In genomic region chrX:48344643-48345384, GRCm38 (mm10) we compare ENCODE assay signal across 8 mouse cellular contexts. TPM values are rescaled to one million over a fixed set of nuclear protein-coding genes. Genes with fewer than 3 reads are reported as not detected.
A peak's percentile ranks its signal among the peaks of the same experiment; 100 is the strongest.
DNase-seq lines count a peak whose midpoint lies in the region; ATAC-seq lines count a peak whose summit lies in the region.

No protein-coding gene starts in this region.

- peak overlapping the region; percentile 60 for H3K4me2 ChIP-seq in forebrain, embryonic 11.5 days (ENCODE audit: low read depth, low read length, severe bottlenecking)
- H3K4me2 ChIP-seq in hindbrain, embryonic 15.5 days: peak overlapping the region; percentile 72
- peak overlapping the region; percentile 93 for H3K4me2 ChIP-seq in liver, embryonic 12.5 days
- H3K4me2 ChIP-seq in neural tube, embryonic 15.5 days: peak overlapping the region; percentile 74

- H3K36me3 ChIP-seq in forebrain, embryonic 11.5 days (ENCODE audit: control insufficient read depth, insufficient read depth, low read length): no peaks in the 10 kb centered on the region
- no peaks in the 10 kb centered on the region for H3K36me3 ChIP-seq in hindbrain, embryonic 15.5 days
- H3K36me3 ChIP-seq in liver, embryonic 12.5 days: no peaks in the 10 kb centered on the region
- H3K36me3 ChIP-seq in neural tube, embryonic 15.5 days: no peaks in the 10 kb centered on the region

- ATAC-seq in forebrain, embryonic 11.5 days (replicated peaks; ENCODE audit: low FRiP score): no peak
- no peak for ATAC-seq in hindbrain, embryonic 15.5 days (ENCODE audit: low FRiP score, low read depth)
- no peak for ATAC-seq in liver, embryonic 12.5 days
- no peak for ATAC-seq in neural tube, embryonic 15.5 days (ENCODE audit: low FRiP score)

- H3K9ac ChIP-seq in forebrain, embryonic 11.5 days (ENCODE audit: low read length): peak overlapping the region; percentile 66
- H3K9ac ChIP-seq in hindbrain, embryonic 15.5 days: peak overlapping the region; percentile 63
- H3K9ac ChIP-seq in liver, embryonic 12.5 days: peak overlapping the region; percentile 77
- H3K9ac ChIP-seq in neural tube, embryonic 15.5 days (replicated peaks): peak overlapping the region; percentile 66

- H3K4me1 ChIP-seq in forebrain, embryonic 11.5 days (replicated peaks; ENCODE audit: control insufficient read depth, insufficient read depth, low read length): 0 out of 2 replicates have a peak, but pooled peaks cover 2% of the 10 kb centered on the region
- H3K4me1 ChIP-seq in hindbrain, embryonic 15.5 days (replicated peaks): peaks cover 18% of the 10 kb centered on the region
- H3K4me1 ChIP-seq in liver, embryonic 12.5 days: peaks cover 22% of the 10 kb centered on the region
- H3K4me1 ChIP-seq in neural tube, embryonic 15.5 days: peaks cover 9% of the 10 kb centered on the region; the same call in 1 of the 2 replicates

- DNase-seq in layer of hippocampus, postnatal 10 days (ENCODE audit: low spot score in 2 of 2): peak; percentile 20 to 38
- no peak for DNase-seq in layer of hippocampus, adult 18-20 months (ENCODE audit: low spot score in 2 of 2)
- peak; percentile 30 for DNase-seq in adrenal gland, postnatal 14 days
- DNase-seq in forebrain, embryonic 11.5 days (ENCODE audit: low spot score): peak; percentile 68
- DNase-seq in natural killer cell, adult 2 months (ENCODE audit: low spot score in 2 of 2): no peak

- peak overlapping the region; percentile 51 for H3K4me3 ChIP-seq in forebrain, embryonic 11.5 days (ENCODE audit: low read depth, low read length)
- peak overlapping the region; percentile 61 for H3K4me3 ChIP-seq in hindbrain, embryonic 15.5 days
- H3K4me3 ChIP-seq in liver, embryonic 12.5 days: peak overlapping the region; percentile 69
- peak overlapping the region; percentile 55 for H3K4me3 ChIP-seq in neural tube, embryonic 15.5 days (replicated peaks)

- H3K9me3 ChIP-seq in forebrain, embryonic 11.5 days (ENCODE audit: control insufficient read depth, low read length): no peaks in the 10 kb centered on the region
- H3K9me3 ChIP-seq in hindbrain, embryonic 15.5 days: no peaks in the 10 kb centered on the region
- no peaks in the 10 kb centered on the region for H3K9me3 ChIP-seq in liver, embryonic 12.5 days (replicated peaks)
- no peaks in the 10 kb centered on the region for H3K9me3 ChIP-seq in neural tube, embryonic 15.5 days (replicated peaks)

- 8% methylated on average over 20 of the region's 61 CpGs for WGBS in forebrain, embryonic 11.5 days
- 29% methylated on average over 12 of the region's 61 CpGs for WGBS in hindbrain, embryonic 15.5 days
- 3% methylated on average over 33 of the region's 61 CpGs for WGBS in liver, embryonic 12.5 days (ENCODE audit: insufficient replicate concordance)
- 10% methylated on average over 24 of the region's 61 CpGs for WGBS in neural tube, embryonic 15.5 days

- no peak overlapping the region for H3K27ac ChIP-seq in forebrain, embryonic 11.5 days (ENCODE audit: low read depth, low read length)
- peak overlapping the region; percentile 83 for H3K27ac ChIP-seq in hindbrain, embryonic 15.5 days (replicated peaks)
- H3K27ac ChIP-seq in liver, embryonic 12.5 days: peak overlapping the region; percentile 87; the same call in 1 of the 2 replicates
- peak overlapping the region; percentile 80 for H3K27ac ChIP-seq in neural tube, embryonic 15.5 days (replicated peaks)

- no peaks in the 10 kb centered on the region for H3K27me3 ChIP-seq in forebrain, embryonic 11.5 days (ENCODE audit: control insufficient read depth, insufficient read depth, low read length)
- H3K27me3 ChIP-seq in hindbrain, embryonic 15.5 days: no peaks in the 10 kb centered on the region
- peaks cover 57% of the 10 kb centered on the region for H3K27me3 ChIP-seq in liver, embryonic 12.5 days (replicated peaks)
- H3K27me3 ChIP-seq in neural tube, embryonic 15.5 days (replicated peaks): no peaks in the 10 kb centered on the region

RNA-seq across cellular contexts. Expression of gene Bcorl1, which starts 3.7 kb away (rescaled TPM):
- total RNA-seq in layer of hippocampus, postnatal 10 days (2021): 10 to 100 TPM; 17.6 to 19.6 TPM
- 10 to 100 TPM; 19.7 to 23.4 TPM for total RNA-seq in layer of hippocampus, adult 18-20 months (2021)
- 9.8 and 10.1 TPM in 2 replicates for total RNA-seq in adrenal gland, postnatal 14 days (2021)
- 7.9 and 8.1 TPM in 2 replicates for polyA plus RNA-seq in forebrain, embryonic 11.5 days (2014; fragmentation: Nextera tagmentation; extraction: Ambion mirVana)
- 6.1 and 6.7 TPM in 2 replicates for polyA plus RNA-seq in hindbrain, embryonic 15.5 days (2015; fragmentation: Nextera tagmentation; extraction: Ambion mirVana)
- 3.8 and 4.4 TPM in 2 replicates for polyA plus RNA-seq in liver, embryonic 12.5 days (2016; fragmentation: Nextera tagmentation; extraction: Ambion mirVana)
- 5.1 and 7.2 TPM in 2 replicates for polyA plus RNA-seq in neural tube, embryonic 15.5 days (2015; fragmentation: Nextera tagmentation; extraction: Ambion mirVana)

Comparison
In these comparisons a context has a peak if more than half of its experiments do, and no peak if none do; other contexts are left out.
1. DNase-seq: peak in layer of hippocampus, postnatal 10 days (2 of 2), adrenal gland, postnatal 14 days (single experiment) and forebrain, embryonic 11.5 days (single experiment); none in layer of hippocampus, adult 18-20 months (0 of 2) and natural killer cell, adult 2 months (0 of 2).
2. Peak in every context shown above with its lines, with median percentiles within 50 percentile points of each other: H3K4me2 ChIP-seq, H3K4me3 ChIP-seq and H3K9ac ChIP-seq.